Mouse (Mus musculus): ENCODE results near the gene Frmd4a. TPM values are rescaled to one million over a fixed set of nuclear protein-coding genes. Genes with fewer than 3 reads are reported as not detected.

Frmd4a gene
- polyA plus RNA-seq, 1 experiment = 29.6 TPM

DNA sequence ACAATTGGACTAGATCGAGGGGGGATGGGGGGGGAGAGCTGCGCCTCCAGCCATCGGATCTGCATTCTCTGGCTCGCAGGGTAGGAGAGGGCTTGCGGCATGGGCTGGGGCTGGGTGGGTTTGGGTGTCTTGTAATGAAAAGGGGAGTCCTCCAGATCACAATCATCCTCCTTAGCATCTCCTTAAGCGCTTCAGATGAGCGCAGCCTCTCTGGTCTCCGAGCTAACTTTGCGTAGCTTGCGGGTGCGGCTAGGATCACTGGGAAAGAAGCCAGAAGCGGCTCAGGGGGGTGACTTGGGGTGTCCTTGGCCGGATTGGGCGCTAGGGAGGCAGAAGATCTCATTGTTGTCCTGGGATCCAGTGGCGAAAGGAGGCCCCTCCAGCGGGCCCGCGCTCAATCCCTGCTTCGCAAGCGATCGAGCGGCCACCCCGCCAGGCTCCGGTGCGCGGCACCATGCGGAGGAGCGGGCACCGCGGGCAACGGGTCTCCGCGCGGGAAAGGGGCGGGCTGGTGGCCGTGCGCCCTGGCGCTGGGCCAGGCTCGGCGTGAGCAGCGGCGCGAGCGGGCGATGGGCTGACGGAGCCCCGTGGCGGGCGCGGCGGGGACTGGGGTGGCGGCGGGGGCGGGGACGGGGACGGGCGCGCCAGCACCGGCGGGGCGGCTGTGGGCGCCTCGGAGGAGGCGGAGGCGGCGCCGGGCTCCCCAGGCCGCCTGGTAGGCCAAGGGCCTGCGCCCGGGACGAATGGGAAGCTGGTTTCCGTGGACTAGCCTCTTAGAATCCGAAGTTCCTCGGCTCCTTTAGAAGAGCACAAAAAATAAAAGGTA is 383.5 kb downstream of the Frmd4a start:
- no peak for TF ChIP-seq GATA1 (IDR thresholded peaks at IDR 0.05; ENCODE audit: low read length)

DNA sequence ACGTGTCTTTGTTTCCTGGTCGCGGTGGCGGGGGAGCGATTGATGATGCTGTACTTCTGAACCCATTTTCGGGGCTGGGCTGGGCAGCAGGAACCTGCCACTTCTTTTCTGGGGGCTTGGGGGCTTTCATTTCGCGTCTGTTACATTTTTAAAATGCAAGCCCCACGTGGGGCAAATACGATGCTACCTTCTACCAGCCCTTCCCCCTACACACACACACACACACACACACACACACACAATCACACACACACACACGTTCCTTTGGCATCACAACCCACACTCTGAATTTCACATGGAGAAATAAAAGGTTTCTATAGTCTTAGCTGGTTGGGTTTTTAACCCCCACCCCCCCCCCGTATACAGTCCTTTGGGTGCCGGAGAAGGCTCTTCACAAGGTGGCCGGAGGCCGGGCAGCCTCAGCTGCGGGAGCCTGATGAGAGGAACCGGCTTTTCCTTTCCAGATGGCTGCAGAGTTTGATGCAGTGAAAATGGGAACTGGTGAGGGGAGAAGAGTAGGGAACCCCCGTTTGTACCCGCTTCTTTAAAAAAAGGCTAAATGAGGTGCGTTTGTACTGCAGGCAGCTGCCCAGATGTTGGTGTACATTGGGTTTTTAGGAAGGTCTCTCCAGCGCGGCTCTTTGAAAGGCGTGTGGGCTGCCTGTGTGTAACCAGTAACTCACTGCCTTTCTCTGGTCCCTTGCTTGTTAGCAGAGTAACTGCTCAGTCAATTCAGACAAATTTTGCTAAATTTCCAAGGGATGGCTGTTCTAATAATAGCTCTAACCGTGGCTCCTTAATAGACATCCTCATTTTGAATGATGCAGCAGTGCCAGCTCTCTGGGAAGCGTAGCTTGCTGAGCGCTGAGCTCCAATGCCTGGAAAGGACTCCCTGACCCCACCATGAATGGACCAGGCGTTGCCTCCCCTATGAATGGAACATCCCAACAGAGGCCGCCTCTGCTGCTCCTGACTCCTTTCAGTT is 384.4 kb downstream of the Frmd4a start:
- TF ChIP-seq GATA1 (IDR thresholded peaks at IDR 0.05; ENCODE audit: low read length) = no peak

DNA sequence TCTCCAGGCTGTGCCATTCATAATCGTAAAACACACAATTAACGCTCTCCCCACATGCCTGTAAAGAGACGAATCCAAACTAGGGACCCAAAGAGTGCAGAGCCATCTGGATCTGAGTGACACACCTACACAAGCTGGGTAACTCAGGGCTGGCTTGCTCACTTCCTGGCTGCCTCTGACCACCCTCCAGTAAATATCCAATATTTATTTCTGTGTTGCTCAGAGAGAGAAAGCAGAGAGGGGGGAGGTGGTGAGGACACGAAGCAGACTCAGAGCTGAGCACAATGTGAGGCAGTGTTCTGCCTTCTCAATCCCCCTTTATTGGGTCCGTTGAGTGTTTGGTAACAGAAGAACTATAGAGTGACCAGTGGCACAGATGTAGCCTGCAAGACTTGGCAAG is 389.5 kb downstream of the Frmd4a start:
- TF ChIP-seq GATA1 (IDR thresholded peaks at IDR 0.05; ENCODE audit: low read length) = no peak

DNA sequence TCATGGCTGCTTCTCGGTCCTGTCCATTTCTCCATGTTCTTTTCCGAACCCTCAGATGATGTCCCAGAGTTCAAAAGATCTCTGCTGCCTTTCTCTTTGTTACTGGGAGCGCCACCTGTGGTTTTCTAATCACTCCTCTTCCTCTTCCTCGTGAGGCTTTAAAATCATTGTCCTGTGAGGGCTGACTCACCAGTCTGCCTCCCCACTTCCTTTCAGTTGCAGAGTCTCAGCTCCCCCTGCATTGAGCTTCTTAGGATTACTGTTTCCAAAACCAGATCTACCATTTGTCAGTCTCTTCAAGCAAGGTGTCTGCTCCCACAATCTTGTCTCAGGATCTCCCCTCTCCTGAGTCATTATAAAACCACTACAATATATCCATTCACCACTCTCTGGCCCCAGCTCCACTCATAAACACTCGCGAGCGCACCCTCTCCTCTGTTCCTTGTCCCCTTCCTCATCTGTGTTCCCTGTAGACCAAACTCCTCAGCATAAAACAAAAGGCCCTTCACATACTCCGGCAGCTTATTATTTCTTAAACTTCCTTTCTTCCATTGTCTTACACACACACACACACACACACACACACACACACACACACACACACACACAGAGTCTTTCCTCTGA is 392.4 kb downstream of the Frmd4a start:
- no peak for TF ChIP-seq GATA1 (IDR thresholded peaks at IDR 0.05; ENCODE audit: low read length)

DNA sequence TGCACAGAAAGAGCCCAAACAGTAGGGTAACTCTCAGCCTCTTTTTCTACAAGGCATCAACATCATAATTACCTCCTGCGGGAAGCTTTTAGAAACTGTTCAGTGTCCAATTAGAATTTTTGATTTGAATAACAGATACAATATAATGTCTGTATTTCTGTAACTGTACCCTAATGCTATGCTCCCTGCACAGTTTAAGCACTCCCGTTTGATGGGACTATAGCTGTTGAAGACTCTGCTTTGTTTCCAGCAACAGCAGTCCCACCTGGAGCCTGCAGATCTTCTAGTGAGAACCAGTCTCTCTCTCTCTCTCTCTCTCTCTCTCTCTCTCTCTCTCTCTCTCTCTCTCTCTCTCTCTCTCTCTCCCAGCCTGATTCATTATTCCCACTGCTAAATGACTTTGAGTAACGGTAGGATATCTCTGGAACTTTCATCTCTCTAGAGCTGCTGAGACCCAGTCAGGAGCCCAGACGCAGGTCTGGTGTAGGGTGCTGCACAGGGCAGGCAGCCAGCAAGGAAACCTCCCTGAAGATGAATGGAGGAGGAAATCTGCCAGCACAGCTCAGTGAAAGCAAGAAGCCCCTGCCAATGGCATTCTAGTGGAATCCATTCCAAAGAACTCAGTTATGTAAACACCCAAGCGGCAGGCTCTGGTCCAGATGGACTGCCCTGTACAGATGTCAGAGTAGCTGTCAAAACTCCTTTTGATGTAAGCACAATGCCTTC is 395.5 kb downstream of the Frmd4a start:
- TF ChIP-seq GATA1 (IDR thresholded peaks at IDR 0.05; ENCODE audit: low read length) = no peak

DNA sequence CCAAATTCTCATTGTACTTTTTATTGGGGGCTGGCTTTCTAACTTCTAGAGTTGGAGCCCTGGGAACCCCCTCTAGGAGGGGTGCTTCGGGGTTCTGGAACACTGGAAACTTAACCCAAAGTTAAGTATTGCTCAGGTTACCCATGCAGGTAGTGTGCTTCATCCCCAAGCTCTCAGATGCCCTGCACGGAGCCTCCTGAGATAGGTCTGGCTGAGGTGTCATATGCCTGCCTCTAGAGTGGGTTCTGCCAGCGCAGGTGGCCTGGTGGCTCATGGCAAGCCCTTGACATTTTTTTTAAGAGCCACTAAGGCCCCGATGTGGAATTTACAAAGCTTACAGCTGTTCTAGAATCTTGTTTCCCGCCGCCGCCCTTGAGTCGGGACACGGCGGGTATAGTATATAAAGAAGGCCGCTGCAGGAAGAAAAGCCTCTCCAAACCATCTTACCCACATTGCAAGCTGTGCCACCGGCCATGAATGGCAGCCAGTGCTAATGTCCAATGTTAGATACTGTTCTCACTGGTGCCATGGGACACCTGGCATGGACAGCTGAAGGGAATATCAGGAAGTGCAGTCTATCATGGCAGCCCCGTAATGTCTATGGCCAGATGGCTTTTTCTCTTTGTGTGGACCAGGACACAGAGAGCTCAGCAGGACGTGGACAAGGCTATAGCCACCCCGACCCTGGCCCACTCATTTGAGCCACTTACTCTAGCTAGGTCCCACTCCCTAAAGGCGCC is 396.2 kb downstream of the Frmd4a start:
- TF ChIP-seq GATA1 (IDR thresholded peaks at IDR 0.05; ENCODE audit: low read length) = no peak

DNA sequence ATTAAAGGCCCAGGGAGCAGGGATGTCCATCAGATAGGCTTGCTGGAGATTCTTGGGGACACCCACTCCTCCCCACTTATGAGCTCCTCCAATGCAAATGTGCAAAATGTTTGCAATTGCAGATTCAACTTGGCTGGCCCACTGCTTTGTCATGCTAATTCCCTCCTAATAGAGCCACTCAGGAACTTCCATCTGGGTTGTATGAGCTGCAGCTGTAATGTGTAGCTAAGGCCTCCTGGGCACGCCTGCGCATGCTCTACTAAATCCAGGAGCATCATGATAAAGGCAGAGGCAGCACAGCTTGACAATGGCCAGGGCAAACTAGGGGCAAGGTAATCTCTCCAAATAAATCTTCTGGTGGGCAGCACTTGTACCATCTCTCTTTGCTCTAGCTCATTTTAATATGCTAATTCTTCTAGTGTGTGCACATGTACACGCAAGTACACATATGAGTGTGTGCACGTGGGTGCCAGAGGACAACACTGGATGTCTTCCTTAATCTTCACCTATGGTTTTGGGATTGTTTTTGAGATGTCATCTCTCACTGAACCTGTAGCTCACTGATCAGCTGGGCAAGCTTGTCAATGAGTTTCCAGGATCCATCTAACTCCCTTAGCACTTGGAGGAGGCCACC is 403.3 kb downstream of the Frmd4a start:
- TF ChIP-seq GATA1 (IDR thresholded peaks at IDR 0.05; ENCODE audit: low read length) = no peak

DNA sequence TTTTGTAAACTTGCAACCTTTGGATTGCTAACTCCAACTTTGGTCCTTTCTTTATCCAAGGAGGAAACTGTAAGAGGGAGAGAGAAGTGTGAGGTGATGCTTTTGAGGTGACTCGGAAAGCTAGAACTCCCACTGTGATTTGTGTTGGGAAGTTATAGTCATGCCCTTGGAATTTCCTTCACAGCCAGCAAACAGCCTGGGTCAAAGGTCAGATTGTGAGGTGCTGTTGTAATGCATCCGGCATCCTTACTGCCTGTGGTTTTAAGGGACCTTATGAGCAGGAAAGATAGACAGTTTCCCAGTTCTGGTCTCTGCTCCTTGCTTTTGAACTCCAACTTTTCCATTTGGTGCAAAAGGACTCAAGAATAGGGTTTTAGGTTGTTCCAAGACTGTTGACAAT is 404.2 kb downstream of the Frmd4a start:
- no peak for TF ChIP-seq GATA1 (IDR thresholded peaks at IDR 0.05; ENCODE audit: low read length)

DNA sequence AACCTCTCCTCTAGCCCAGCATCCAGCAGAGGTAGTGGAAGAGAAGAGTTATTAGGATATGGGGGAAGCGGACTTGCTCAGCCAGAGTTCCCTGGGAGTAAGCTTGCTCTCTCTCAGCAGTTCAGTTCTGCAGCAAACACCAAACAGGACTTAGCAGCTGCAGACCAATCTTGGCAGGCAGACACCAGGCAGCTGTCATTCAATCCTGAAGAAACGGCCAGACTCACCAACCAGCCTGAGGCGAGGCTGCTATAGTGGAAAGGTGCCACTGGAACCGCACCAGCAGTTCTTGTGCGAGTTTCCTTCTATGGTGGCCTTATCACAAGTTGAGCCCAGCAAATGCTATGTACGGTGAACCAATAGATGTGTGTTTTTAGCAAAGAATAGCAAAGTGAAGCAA is 406.4 kb downstream of the Frmd4a start:
- no peak for TF ChIP-seq GATA1 (IDR thresholded peaks at IDR 0.05; ENCODE audit: low read length)

DNA sequence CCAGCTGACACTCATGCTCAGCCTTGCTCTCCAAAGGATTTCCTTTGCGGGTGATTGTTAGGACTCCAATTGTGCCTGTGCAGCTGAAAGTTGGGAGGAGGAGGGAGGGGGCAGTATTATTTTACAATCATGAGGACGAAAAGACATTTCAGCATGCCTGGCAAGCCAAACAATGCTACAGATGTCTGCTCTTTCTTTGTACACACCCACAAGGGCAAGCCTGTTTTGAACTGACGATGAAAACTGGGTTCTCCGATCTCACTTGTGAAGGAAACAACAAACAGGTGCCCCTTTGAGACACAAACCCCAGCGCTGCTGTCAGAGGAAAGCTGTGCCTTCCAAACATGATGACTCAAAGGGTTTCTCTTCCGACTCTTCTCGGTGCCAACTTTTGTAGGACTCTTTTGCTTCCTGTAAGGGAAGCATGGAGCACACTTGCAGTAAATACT is 410.9 kb downstream of the Frmd4a start:
- no peak for TF ChIP-seq GATA1 (IDR thresholded peaks at IDR 0.05; ENCODE audit: low read length)

DNA sequence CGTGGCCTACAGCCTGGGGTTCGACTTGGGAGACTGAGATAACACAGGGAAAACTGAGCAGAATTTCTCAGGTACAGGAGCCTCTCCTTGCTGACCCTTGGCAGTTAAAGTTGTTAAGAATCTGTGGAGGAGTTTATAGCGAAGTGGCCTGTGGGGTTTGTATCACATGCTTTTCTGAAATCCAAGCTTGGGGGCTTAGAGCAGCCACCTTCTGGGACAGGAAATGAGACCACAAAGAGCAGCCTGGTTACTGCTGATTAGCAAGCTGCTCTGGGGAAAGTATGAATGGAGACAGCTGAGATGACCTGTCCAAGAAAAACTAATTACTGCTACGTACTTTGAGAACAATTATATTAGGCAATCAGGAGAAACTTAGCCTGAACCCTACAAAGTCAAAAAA is 415.6 kb downstream of the Frmd4a start:
- no peak for TF ChIP-seq GATA1 (IDR thresholded peaks at IDR 0.05; ENCODE audit: low read length)

DNA sequence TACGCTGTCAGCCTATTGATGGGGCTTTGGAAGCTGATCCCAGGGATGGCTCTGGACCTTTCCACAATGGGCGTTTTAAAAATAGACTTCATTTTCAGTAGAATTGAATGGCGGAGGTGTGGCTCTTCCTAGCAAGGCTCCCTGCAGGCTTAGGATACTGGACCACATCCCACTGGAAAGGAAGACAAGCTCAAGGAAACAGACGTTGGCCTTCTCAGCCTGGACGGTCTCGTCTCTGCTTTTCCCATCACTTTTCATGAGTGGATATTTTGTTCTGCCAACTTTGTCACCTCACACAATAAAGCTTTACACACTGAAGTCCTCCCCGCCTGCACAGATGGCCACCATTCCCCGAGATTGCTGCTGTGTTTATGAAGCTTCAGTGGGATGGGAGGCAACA is 417.5 kb downstream of the Frmd4a start:
- no peak for TF ChIP-seq GATA1 (IDR thresholded peaks at IDR 0.05; ENCODE audit: low read length)

DNA sequence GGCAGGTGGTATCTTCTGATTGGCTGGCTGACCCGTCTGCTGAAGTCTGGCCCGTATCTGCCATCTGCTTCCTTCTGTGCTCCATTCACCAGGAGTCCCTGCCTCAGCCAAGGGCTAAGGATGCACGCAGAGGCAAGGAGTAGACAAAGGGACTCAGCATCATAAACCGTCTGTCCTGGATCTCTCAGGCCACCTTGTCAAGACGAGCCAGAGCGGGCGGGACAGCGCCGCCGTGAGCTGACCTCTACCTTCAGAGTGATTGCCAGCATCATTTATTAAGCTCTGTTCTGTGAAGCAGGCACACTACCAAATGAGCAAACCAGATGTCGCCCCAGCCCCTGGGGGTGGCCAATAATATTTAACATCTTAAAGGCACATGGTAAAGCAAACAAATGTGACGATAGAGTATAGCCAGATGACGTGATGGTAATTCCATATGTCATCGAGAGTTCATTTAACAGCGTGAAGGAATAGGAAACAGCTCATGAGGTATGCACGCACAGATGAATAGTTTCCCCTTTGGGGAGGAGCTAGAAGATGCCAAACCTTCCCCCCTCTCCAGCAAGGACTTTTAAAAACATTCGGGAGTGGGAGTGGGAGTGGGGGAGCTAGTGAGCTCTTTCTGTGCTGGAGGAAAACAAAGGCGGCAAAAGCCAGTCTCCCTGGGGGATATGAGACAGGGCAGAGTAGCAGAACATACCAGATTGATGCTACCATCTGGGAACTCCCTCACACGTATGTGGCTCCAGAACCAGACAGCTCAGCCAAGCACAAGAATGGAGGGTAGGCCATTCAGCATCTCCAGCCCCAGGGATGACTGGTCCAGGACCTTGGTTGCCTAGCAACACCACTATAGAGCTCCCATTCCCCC is 419.1 kb downstream of the Frmd4a start:
- TF ChIP-seq GATA1 (IDR thresholded peaks at IDR 0.05; ENCODE audit: low read length) = no peak
